Mouse (Mus musculus) brain, embryonic 14.5 days (tissue): Measurements from ENCODE around the gene Creb3l2.

Experiments
- CTCF ChIP-seq: fragments of 200-500 bp; IDR thresholded peaks from 2 replicates; pipeline ENCODE4 v1.5.1; 2012; ENCODE audit warnings: inconsistent platforms, mild to moderate bottlenecking, moderate library complexity, borderline replicate concordance; ENCODE audit not compliant: insufficient read depth, insufficient read length; ENCODE audit errors: extremely low read depth
- POLR2A ChIP-seq: fragments of 200-500 bp; IDR thresholded peaks from 2 replicates; pipeline ENCODE4 v1.6.1; 2012; ENCODE audit warnings: mild to moderate bottlenecking, inconsistent platforms, borderline replicate concordance; ENCODE audit not compliant: poor library complexity, insufficient read depth, insufficient read length, severe bottlenecking; ENCODE audit errors: extremely low read depth

- TF ChIP-seq POLR2A = no peak
- no peak for TF ChIP-seq CTCF
Observed at GRCm38 (mm10) chr6:37350315-37350714, 91.6 kb downstream of the Creb3l2 start.
